Mouse (Mus musculus): ENCODE measurements around the gene Tcl1b1.
"Not testable (repeated sequence)": the region's sequence is repeated elsewhere in the genome, so short reads cannot be mapped to it uniquely, and the experiment has no call there.

GRCm38 (mm10) chr12:105155286-105155685, 4.2 kb upstream of the Tcl1b1 start:
- not testable (repeated sequence) for TF ChIP-seq CTCF (IDR thresholded peaks at IDR 0.05; ENCODE audit: control insufficient read depth, insufficient read depth, insufficient read length); MAX (IDR thresholded peaks at IDR 0.05); CEBPB (IDR thresholded peaks at IDR 0.05; ENCODE audit: low read depth); FOSL1 (IDR thresholded peaks at IDR 0.05; ENCODE audit: insufficient read depth, low read length, poor library complexity, severe bottlenecking); USF1 (IDR thresholded peaks at IDR 0.05; ENCODE audit: low read depth)

Data from C2C12 (cell line).